Mouse (Mus musculus): ENCODE results near the gene Tnni2.

DNA sequence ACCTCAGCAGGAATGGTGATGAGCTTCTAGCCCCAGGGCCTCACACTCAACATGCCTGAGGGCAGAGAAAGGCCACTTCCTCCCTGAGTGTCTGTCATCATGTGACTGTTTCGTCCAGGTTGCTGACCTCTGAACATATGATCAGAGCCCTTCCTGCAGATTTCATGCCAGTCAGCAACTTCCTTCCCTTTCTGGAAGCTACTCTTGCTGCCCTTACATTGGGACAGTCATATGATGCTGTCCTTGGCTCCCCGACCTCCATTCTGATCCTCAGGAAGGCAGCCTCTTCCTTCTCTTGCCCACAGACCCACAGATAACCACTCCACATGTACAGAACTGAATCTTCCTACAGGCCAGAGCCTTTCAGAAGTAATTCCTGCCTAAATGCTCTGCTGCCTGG lies 43.6 kb upstream of the Tnni2 start:
- TF ChIP-seq CTCF (IDR thresholded peaks at IDR 0.05; ENCODE audit: low read depth): no peak
- TF ChIP-seq EP300 (IDR thresholded peaks at IDR 0.05; ENCODE audit: low read depth): no peak

Measured in liver, embryonic 14.5 days (tissue).